Mouse (Mus musculus): ENCODE data around the gene Gsn. TPM values are rescaled to one million over a fixed set of nuclear protein-coding genes. Genes with fewer than 3 reads are reported as not detected.

Gene Gsn
- total RNA-seq, 2 experiments from 2014 or later, result 164 to 171 TPM

DNA sequence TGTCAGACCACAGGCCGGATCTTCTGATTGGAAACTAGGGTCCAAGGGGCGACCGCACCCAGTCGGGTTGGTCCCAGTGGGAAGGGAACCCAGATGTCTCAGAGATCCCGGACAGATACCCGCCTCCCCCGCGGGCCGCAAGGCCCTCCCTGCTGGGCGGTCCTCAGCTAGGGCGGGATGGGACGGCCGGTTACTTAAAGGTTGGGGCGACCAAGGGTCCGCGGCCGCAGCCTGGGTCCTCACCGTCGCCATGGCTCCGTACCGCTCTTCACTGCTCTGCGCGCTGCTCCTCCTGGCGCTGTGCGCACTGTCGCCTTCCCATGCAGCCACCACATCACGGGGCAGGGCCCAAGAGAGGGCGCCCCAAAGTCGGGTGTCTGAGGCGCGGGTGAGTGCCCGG lies 26.0 kb downstream of the Gsn start:
- DNase-seq, result peak; percentile 52

GRCm38 (mm10) chr2:35283997-35284396 lies 27.8 kb downstream of the Gsn start:
- no peak for DNase-seq

GRCm38 (mm10) chr2:35285209-35285608 lies 29.0 kb downstream of the Gsn start:
- no peak for DNase-seq

DNA sequence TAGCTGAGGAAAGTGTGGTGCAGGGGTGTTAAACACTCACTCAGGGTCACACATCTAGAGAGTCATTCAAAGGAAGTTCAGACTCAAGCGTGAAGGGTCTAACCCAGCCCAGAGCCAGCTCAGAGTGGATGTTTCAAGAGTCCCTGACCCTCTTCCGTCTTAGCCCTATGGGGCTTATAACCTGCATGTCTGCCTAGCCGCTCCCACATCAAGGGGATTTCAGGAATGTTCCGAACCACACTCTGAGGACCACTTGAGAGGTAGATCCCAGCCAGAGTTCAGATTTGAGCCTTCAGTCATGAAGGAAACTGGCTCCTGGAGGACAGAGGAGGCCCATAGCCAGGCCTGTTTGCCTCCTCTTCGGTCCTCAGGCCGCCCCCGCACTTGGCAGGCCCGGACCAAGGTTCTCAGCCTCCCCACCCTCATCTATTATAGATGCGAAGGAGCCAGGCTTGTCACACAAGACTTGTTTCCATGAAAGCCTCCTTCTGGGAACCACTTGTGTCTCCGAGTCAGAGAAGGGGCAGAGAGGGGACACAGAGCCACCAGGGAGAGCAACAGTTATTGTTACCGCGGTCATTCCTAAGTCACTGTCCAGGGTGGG lies 30.9 kb downstream of the Gsn start:
- DNase-seq, result peak; percentile 44

DNA sequence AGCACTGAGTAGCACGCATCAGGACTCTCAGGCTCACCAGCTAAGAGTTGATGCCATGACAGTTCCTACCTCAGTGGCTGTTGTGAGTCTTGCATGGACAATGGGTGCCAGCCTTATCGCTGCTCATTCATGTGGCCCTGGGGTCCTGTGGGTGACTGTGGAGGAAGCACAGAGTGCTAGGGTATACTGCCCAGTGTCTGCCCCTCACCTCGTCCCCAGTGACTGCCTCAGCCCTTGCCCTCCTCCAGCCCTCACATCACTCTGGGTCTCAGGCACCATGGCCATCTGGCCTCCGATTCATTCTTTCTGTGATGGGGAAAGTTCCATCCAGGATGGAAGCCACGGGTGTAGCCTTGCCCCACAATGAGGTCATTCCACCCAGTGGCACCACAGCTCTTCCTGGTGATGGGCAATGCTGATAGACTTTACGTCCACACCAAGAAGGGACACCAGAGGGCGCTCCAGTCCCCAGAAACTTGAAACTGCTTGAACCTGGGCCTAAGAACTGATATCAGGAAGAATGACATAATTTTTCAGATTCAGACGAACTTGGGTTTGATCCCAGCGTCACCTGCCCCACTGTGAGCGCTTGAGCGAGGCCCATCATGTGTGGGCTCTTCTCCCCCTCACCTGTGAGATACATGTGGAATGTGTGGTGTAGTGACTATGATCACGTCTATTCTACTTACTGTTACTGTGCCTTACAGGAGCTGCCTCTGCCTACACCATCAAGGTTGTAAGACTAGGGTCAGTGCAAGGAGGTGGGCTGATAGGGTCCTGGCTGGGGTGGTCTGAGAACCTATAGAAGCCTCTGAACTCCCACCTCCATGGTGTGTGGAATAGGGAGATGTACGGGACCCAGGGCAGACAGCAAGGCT lies 32.8 kb downstream of the Gsn start:
- DNase-seq, result peak; percentile 85

- DNase-seq, result peak; percentile 78
Observed at GRCm38 (mm10) chr2:35291856-35292255, 35.7 kb downstream of the Gsn start.

GRCm38 (mm10) chr2:35292700-35293099 lies 36.5 kb downstream of the Gsn start:
- no peak for DNase-seq

GRCm38 (mm10) chr2:35293291-35293690 lies 37.1 kb downstream of the Gsn start:
- no peak for DNase-seq

- peak; percentile 89 for DNase-seq
Observed at GRCm38 (mm10) chr2:35297703-35298332, 41.6 kb downstream of the Gsn start.

- no peak for DNase-seq
Observed at GRCm38 (mm10) chr2:35299437-35299836, 43.3 kb downstream of the Gsn start.

GRCm38 (mm10) chr2:35302049-35302885 lies 46.1 kb downstream of the Gsn start:
- DNase-seq, result peak; percentile 56

- no peak for DNase-seq
Observed at GRCm38 (mm10) chr2:35308166-35308565, 52.0 kb downstream of the Gsn start.

DNA sequence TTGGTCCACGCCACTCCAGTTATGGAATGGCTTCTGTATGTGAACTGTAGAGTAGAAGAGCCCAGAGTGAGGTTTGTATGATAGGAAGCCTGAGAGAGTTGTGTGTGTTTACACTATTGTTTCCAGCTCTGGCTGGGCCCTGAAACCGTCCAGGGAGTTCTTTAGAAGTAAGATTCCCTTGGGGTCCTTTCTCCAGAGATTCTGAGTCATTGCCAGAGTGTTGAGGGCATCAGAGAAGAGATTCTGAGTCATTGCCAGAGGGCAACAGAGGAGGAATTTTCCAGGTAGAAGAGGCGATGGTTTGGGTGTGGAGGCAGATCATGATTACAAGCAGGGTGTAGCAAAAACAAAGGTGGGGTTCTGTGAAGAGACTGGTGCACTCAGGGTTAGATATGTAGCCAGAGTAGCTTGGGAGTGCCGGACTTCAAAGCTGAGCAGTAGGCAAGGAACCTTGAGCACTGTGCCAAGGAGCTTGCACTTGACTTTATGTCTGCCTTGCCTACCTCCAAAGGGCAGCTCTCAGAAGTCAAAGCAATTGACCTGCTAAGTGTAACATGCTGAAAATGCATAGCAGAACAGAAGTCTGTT lies 53.8 kb downstream of the Gsn start:
- no peak for DNase-seq

DNA sequence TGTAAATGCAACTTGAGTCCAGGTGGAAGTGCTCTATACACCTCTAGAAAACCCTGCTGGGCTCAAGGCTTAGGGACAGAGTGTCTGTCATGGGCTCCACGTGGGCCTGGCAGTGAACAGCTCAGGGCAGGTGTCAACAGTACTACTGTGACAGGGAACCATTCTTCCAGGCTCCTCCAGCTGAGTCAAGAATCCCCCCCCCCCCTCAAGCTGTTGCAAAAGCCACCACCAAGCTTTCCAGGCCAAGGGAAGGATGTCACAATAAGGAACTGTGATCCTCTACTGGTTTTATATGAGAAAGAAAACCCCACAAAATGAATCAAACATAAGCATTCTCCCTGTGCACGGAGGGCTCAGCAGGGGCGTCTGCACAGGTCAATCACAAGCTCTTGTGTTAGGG lies 58.1 kb downstream of the Gsn start:
- DNase-seq, result no peak

GRCm38 (mm10) chr2:35317604-35318003 lies 61.4 kb downstream of the Gsn start:
- no peak for DNase-seq

GRCm38 (mm10) chr2:35318405-35318804 lies 62.2 kb downstream of the Gsn start:
- no peak for DNase-seq

- no peak for DNase-seq
Observed at GRCm38 (mm10) chr2:35320399-35320798, 64.2 kb downstream of the Gsn start.

DNA sequence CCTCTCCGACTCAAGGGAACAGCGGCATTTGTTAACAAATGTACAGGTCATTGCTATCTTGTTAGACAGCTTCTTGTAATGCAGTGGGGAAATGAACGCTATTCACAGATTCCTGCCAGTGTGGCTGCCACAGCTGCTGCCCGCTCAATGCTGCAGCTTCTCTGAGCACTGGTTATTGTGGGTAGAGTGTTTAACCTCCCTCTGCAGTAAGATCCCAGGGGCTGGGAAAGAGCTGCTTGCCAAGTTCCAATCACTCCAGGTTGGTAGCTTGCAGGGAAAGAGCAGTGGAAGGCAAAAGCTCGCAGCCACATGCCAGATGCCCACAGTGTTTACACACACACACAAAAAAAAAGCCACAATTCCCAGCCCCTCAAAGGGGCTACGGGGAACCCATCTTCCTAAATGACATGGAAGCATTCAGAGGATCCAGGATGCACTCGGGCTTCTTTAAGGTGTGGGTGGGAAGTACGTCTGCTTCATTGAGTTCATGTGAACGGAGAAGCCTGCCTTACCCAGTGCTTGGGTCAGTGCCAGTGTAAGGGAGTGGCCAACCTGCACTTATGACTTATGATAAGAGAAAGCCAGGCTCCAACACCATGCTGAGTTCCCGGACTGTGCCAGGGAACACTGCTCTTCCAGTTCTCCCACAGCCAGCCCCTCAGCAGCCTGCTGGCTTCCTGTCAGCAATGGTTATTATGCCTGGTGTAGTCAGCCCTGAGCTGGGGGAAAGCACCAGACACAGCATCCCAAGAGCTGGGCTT lies 66.4 kb downstream of the Gsn start:
- peak; percentile 80 for DNase-seq

GRCm38 (mm10) chr2:35325930-35326329 lies 69.8 kb downstream of the Gsn start:
- DNase-seq, result no peak

- no peak for DNase-seq
Observed at GRCm38 (mm10) chr2:35326931-35327330, 70.8 kb downstream of the Gsn start.

DNA sequence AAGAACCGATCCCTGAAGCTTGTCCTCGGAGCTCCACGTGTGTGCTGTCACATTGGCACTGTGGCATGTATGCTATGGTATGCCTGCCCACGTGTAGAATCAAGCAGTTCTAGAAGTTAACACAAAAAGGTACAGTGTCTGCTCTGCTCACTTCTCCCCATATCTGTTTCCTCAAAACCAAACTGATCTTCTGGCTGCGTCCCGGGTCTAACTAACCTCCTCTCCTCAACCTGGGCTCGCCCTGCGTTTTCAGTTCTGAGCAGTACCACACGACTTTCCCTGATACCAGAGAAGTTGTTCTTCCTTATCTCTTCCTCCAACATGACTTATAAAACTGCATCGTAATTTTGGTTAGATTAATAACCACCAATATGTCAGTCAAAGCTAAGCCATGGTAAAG lies 71.4 kb downstream of the Gsn start:
- DNase-seq, result no peak
